Mouse (Mus musculus) embryonic fibroblast, embryonic 13.5 days (primary cell): ENCODE data around the gene Tbx4.

Source experiments
- CTCF ChIP-seq: IDR thresholded peaks from 2 replicates; pipeline ENCODE4 v1.5.1; 2011; ENCODE audit warnings: mild to moderate bottlenecking, control low read depth, low read length, moderate library complexity, borderline replicate concordance; ENCODE audit not compliant: insufficient read depth
- POLR2A ChIP-seq: IDR thresholded peaks from 2 replicates; pipeline ENCODE4 v1.6.1; 2011; ENCODE audit warnings: low read depth, mild to moderate bottlenecking, control low read depth, low read length, moderate library complexity

DNA sequence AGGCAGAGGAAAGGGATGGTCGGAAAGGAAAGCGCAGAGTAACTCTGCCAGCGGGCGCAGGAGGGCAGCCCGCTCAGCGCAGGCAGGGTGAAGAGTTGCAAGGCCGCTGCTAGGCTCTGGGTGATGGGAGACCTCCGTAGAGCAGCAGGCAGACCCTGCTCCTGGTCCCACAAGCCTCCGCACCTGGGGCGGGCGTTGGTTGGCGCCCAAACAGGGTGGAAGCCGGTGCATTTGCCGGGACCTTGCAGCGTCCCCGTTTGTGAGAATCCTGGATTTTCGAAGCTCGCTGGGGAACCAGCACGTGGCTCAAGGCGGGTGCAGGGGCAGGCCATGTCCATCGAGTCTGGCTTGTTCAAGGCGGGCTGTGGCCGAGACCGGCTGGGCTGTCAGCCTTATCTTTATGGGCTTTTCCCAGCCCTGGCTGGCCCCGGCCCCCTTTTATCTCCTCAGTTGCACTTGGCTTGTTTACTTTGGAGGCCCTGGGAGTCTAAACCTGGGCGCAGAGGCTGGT, 2.3 kb downstream of the Tbx4 start:
- TF ChIP-seq CTCF (no peak), POLR2A (no peak)
